Mouse (Mus musculus) MN1 (cell line): ENCODE data around the gene Ppp6r1.
"Not testable (repeated sequence)": the region's sequence is repeated elsewhere in the genome, so short reads cannot be mapped to it uniquely, and the experiment has no call there.

Experiments used
- DNase-seq: peaks from one replicate; pipeline ENCODE4 v3.0.0-alpha.2; 2016; ENCODE audit warnings: low spot score

Gene Ppp6r1

DNA sequence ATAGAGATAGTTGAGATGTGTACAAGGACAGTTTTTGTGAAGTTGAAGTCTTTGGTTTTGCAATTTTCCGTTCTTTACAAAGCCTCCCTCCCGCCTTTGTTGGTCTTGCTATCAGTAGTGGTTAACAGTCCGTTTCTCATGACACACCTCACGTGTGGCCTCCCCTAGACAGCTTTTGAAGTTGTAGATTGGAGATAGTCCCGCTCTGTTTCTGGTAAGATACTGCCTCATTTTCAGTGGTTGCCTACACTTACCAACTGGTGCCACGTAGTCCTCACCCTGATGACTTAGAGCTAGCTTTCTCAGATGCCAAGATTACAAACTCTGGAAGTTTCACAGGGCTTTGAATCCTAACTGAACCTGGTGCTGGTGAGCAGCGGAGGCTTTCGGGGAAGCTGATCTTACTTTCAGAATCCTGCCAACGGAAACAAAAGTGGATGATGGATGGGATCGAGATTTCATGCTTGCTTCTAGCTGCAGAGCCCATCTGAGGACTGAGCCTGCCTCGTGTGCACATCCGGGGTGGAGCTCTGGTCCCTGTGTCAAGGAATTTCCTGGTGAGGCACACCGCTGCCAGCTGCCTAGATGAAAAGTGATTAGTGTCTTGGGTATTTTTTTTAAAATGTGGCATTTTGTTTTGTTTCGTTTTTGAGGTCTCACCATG lies 44.9 kb downstream of the Ppp6r1 start:
- DNase-seq: no peak

DNA sequence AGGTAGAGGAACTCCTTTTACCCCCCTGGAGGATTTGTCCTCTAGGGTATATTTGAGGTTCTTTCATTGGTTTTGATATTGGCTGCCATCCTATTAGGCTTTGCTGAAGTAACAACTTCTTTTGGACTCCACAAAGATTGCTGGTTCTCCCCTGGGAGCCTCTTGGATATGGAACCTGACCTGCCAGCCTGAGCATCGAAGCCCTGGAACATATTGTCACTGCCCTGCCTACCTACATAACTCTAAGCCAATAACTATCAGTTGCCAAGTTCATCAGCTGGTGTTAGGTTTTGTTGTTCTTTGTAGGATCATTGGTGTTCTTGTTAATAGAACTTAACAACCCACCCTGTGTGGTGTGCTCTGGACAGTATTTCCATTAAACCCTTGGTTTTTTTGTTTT lies 45.9 kb downstream of the Ppp6r1 start:
- no peak for DNase-seq

DNA sequence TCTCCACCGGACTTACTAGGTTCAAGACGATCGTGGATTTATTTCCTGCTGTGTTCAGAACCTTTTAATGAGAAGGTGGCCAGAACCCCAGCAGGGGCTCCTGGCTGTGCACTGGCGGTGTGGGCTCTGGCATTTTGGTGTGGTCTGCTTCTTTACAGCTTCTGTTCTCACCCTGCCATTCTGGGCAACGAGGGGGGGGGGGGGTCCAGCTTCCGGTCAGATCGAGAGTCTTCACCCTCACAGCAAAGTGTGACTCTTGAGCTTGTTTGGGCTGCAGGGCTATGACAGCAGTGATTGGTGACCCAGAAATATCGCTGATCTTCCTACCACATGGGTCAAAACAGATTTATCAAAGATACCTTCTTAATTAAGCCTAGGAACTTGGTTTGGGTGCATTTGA lies 46.4 kb downstream of the Ppp6r1 start:
- DNase-seq: no peak

DNA sequence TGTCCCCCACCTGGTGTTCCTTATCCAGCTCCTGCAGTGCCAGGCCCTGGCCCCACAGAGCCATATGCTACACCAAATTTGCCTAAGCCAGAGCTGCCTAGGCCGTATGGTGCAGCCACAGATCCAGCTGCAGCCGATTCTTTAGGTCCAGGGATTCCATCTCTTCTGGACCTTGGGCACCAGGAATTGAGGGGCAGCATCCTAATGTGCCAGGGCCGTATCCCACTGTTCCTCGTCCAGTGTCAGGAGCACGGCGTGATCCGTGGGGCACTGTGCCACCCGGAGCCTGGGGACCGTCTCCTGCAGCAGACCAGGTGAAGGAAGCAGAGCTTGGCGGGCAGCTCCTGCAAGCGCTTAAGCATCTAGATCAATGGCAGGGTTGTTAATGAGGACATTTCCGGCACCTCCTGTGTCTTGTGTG lies 46.9 kb downstream of the Ppp6r1 start:
- DNase-seq: no peak

DNA sequence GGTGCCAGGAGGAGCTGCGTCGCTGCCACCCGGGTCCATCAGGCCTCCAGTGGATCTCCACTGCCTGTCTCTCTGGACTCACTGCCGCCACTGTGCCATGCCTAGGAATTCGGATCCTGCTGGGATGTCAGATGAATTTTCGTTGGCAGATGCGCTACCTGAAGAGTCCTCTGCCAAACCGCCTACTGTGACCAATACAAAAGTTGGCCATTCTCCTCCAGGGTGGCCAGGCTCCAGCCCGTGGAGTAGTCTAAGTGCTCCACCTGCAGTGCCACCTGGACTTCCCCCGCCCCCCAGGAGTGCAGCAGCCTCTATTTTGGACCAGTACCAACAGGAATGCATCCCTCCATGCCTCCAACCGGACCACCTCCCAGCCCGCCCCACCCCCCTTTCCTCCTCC lies 47.3 kb downstream of the Ppp6r1 start:
- DNase-seq: no peak

DNA sequence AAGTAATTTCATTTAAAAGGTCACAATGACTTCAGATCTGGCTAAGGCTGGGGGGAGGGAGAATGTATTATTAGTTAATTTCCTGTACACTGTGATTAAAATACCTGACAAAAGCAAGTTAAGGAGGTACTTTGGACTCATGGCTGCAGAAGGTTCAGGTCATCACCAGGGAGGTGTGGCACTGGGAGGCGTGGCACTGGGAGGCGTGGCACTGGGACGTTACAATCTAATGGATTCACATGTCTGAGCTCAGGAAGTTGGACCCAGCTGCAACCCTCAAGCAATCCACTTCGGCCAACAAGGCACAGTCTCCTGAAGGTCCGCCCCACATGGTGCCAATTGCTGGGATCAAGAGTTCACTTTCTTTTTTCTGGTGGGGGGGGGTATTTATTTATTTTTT lies 50.8 kb downstream of the Ppp6r1 start:
- DNase-seq: no peak

DNA sequence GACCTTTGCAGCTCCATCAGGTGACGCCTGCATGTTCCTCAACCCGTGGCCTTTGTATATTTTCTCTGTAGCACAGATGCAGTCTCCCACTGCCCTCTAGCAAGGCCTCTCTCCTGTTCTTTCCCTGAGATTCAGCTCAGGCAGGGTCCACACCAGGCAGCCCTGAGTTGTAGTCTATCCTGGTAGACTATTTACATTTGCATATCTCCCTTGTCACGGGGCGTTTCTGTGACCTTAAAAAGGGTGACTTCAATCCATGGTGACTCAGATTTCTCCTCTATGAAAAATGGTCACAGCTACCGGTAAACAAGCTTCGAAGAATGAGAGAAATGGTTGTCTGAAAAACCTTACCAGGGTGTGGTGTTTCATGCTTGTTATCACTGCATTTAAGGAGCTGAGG lies 54.9 kb downstream of the Ppp6r1 start, which contains the start of gene Ptprh:
Gene Ptprh (minus strand): TSS at position 169 of the 400 bp plus-strand sequence.
- no peak for DNase-seq

DNA sequence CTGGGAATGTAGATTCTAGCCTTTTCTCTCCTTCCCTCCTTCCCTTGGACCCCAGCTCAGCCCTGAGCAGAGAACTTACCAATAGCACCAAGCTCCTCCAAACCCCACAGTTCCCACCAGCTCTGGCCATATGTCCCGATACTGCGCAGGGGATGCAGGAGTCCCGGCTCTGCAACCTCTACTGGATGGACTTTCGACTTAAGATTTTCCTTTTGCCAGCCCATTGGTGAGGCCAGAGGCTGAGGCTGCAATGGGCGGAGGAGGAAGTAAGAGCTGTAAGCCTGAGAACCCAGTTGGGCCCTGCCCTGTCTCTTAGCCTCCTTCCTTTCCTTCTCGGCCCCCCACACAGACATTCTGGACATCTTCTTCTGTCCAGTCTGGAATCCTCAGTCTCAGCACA lies 55.9 kb downstream of the Ppp6r1 start:
- DNase-seq: no peak

DNA sequence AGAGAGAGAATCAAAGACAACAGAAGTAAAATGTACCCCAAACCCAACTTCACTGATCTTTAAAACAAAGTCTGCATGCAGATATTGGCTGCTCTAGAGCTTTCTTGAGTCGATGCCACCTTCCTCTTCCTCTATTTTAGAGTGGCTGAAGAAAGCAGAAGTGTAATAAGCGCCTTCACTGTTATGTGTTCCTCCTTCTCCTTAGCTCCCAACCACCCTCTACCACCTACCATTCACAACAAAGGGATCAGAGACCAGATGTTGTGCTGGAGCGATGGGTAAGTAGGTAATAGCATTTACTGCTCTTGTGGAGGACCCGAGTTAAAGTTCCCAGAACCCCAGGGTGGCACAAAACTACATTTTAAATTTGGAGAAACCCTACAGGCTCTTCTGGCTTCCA lies 61.8 kb downstream of the Ppp6r1 start:
- DNase-seq: not testable (repeated sequence)
